Mouse (Mus musculus): ENCODE measurements around the gene Spata31d1a.

GRCm38 (mm10) chr13:59703514-59703913 lies 6.6 kb downstream of the Spata31d1a start:
- TF ChIP-seq POLR2A (IDR thresholded peaks at IDR 0.05; ENCODE audit: low read depth, low read length) (no peak), CTCF (conservative IDR thresholded peaks at IDR 0.05; ENCODE audit: insufficient read depth, insufficient read length, low read depth, low read length) (no peak)

Data from kidney, adult 2 months (tissue).